Mouse (Mus musculus): ENCODE data around the gene Dhx29.

- no peak for TF ChIP-seq POLR2A (IDR thresholded peaks at IDR 0.05; ENCODE audit: control insufficient read depth, extremely low read depth, insufficient read depth, low read length, poor library complexity)
- TF ChIP-seq CTCF (IDR thresholded peaks at IDR 0.05; ENCODE audit: borderline replicate concordance, control insufficient read depth, extremely low read depth, insufficient read depth, low read length, poor library complexity), result no peak
Measured at GRCm38 (mm10) chr13:112987991-112988390, 60.7 kb downstream of the Dhx29 start.

Measured in thymus, adult 2 months (tissue).